Mouse (Mus musculus): ENCODE data around the gene Grhl3. TPM values are rescaled to one million over a fixed set of nuclear protein-coding genes. Genes with fewer than 3 reads are reported as not detected.
"Not testable (repeated sequence)": the region's sequence is repeated elsewhere in the genome, so short reads cannot be mapped to it uniquely, and the experiment has no call there.

The Grhl3 gene
- total RNA-seq (2021): under 1 TPM; 0.75 to 0.91 TPM

DNA sequence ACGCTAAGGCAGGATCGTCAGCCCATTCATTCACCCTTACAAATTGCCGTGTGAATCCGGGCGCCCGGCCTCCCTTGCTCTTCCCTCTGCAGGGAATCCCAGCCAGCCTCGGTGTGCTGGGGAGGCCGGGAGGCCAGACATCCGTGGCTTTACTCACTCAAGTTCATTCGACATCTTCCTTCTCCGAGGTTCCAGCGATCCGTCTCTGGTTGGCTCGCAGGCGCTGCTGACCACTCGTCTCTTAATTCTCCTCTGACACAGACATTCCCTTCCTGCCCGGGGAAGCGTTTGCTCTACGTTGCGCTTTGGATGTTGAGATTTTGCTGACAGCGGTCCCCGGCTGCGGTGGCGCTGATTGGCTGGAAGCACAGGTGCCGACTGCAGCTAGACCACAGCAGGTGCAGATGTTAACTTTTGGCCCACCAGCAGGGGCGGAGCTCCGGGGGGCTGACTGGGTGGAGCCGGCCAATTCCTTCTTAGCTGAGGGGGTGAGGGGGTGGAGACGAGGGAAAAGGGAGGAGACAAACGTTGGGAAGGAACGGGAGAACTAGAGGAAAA is at the start of gene Grhl3:
Gene Grhl3, minus strand, starts transcription at position 380 of the 558 bp plus-strand sequence.
- peak; percentile 11 for DNase-seq (ENCODE audit: extremely low spot score in 1 of 2, low spot score in 1 of 2)

DNA sequence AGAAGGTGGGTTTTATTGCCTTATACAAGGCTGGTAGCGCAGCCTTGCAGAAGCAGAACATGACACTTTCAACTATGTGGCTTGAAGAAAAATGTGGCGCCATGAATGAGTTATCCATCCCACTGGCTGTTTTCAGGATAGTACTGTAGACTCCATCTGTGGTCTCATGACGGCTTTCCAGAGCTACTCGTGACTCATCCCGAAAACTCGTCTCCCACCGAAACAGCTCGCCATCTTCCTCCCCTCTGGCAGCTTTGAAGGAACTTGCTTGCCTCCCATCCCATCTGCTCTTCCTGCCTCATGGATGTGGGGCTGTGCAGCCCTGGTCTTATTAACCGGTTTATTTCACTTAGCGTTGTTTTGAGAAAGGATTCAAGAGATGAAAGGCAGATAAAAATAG is 48.9 kb upstream of the Grhl3 start:
- DNase-seq (ENCODE audit: extremely low spot score in 1 of 2, low spot score in 1 of 2): no peak

DNA sequence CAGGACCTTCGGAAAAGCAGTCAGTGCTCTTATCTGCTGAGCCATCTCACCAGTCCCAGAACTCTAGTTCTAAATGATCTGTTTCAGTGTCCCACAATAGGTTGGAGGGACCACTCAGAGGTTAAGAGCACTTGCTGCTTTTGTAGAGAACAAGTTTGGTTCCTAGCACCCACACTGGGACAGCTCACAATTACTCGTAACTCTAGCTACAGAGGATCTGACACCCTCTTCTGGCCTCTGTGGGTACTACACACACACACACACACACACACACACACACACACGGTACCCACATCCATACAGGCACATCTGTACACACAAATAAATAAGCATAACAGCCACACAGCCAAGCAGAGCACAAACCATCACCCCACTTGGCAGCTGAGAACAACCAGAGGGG is 47.0 kb upstream of the Grhl3 start:
- no peak for DNase-seq (ENCODE audit: extremely low spot score in 1 of 2, low spot score in 1 of 2)

DNA sequence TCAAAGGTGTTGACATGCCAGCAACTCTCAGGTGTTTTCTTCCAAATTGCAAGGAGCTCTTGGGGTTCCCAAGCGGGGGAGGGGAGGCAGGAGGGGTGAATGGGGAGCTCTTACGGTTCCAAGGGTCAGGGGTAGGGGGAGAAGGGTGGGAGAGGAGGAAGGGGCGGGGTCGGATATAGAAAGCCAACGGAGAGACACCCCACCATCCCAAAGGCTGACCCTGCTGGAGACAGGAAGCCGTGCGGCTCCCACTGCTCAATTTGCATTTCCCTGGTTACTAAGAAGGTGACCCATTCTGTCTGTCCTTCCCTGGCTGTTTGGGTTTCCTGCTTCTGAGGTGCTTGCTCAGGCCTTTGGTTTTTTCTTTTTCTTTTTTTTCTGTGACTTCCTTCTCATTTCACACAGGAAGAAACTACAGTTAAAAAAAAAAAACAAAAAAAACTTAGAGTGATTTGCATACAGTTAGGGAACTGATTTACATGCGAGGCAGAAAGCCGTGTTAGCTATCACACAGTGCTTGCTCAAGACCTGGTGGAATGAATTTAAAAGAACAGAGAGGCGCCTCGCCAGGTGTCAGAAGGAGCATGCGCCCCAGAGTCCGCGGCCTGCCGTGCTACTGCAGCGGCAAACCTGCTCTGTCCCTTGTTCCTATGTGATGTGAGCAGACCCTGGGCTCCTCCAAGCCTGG is 44.5 kb upstream of the Grhl3 start:
- no peak for DNase-seq (ENCODE audit: extremely low spot score in 1 of 2, low spot score in 1 of 2)

DNA sequence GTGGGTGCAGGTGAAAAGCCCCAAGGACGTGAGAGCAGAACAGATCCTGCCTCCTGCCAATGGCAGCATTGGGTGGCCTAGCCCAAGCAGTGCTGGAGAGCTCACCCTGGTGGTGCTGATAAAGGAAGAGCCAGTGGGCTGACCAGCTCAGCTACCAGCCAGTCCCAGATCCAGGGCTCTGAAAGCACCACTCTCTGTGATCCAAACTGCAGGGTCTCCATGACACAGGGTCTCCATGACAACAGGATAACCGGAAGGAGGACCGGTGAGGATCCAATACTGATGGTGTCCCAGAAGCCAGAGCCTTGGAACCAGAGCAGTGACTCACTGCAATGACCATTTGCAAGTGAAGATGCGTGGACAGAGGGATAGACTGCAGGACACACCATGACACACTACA is 43.6 kb upstream of the Grhl3 start:
- DNase-seq (ENCODE audit: extremely low spot score in 1 of 2, low spot score in 1 of 2): no peak

DNA sequence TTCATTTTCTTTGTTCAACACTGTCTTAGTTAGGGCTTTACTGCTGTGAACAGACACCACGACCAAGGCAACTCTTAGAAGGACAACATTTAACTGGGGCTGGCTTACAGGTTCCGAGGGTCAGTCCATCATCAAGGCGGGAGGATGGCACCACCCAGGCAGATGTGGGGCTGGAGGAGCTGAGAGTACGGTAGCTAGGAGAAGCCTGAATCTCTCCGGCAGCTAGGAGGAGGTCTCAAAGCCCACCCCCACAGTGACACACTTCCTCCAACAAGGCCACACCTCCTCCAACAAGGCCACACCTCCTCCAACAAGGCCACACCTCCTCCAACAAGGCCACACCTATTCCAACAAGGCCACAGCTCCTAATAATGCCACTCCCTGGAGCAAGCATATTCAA is 41.9 kb upstream of the Grhl3 start:
- DNase-seq (ENCODE audit: extremely low spot score in 1 of 2, low spot score in 1 of 2): not testable (repeated sequence)

DNA sequence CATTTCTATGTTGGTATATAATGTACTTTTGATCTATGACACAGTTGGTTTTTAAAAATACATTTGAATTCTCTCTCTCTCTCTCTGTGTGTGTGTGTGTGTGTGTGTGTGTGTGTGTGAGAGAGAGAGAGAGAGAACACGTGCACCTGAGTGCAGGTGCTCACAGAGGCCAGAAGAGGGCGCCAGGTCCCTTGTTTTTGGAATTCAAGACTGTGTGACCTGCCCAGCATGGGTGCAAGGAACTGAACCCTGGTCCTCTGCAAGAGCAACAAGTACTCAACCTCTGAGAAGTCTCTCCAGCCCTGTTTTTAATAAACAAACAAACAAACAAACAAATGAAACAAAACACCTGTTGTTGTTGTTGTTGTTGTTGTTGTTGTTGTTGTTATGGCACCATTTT is 36.6 kb upstream of the Grhl3 start:
- DNase-seq (ENCODE audit: extremely low spot score in 1 of 2, low spot score in 1 of 2): no peak

DNA sequence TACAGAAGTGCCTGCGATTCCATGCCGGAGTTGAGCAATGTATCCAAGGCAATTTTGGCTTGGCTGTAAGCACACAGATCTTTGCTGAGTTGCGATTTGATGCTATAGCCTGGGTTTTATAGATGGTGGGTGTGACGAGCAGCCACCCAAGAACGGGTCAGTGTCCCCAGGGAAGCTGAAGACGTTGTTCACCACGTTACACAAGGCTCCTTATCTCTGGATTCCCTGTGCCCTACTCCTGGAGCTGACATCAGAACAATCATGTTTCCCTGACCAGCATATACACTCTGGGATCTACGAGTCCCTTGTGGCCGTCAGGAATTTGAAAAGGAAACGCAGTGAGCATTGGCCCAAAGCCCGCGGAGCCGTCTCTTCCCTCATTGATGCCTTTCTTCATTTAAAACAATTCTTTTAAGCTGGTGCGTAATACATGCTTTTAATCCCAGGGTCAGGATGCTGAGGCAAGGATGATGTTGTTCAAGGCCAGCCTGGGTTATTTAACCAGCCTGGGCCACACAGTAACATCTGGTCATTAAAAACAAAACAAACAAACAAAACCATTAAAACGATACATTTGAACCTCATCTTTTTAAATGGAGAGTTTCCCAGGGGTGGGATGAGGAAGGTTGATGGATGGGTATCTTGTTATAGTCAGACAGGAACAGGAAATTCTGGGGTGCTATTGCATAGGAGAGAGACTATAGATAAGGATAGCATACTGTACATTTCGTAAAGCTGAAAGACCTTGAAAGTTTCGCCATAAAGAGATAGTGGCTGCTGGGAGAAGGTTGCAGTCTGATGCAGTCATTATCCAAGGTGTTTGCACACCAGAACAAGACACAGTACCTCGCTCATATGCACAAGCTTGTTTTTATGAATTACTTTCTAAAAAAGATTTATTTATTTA is 34.8 kb upstream of the Grhl3 start:
- DNase-seq (ENCODE audit: extremely low spot score in 1 of 2, low spot score in 1 of 2): no peak

DNA sequence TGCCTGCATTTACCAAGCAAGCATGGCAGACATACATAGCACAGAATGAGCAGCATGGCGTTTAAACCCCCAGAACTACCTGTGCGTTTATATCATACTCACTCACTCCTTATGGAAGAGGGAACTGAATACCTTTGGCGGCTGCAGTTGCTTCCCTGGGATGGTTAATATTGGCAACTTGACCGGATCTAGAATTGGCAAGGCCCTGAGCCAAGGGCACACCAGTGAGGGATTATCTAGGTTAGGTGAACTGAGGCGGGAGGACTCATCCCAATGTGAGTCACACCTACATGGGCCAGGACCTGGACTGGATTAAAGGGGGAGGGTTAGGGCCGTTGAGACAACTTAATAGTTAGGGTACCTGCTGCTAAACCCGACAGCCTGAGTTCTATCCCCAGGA is 32.8 kb upstream of the Grhl3 start:
- no peak for DNase-seq (ENCODE audit: extremely low spot score in 1 of 2, low spot score in 1 of 2)

DNA sequence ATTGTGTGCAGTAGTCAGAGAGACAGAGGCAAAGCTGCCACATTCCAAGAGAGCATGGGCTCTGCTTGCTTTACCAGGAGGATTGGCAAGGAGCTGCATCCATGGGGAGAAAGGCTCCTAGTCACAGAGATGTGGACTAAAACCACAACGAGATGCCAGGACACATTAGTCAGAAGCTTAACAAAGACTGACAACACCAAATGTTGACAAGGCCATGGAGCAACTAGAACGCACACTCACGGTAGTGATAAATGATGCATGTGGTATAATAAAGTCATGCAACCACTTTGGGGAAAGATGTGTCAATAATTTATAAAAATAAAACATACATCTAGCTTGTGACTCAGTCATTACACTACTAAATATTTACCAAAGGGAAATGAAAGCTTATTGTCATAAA is 28.1 kb upstream of the Grhl3 start:
- DNase-seq (ENCODE audit: extremely low spot score in 1 of 2, low spot score in 1 of 2): no peak

DNA sequence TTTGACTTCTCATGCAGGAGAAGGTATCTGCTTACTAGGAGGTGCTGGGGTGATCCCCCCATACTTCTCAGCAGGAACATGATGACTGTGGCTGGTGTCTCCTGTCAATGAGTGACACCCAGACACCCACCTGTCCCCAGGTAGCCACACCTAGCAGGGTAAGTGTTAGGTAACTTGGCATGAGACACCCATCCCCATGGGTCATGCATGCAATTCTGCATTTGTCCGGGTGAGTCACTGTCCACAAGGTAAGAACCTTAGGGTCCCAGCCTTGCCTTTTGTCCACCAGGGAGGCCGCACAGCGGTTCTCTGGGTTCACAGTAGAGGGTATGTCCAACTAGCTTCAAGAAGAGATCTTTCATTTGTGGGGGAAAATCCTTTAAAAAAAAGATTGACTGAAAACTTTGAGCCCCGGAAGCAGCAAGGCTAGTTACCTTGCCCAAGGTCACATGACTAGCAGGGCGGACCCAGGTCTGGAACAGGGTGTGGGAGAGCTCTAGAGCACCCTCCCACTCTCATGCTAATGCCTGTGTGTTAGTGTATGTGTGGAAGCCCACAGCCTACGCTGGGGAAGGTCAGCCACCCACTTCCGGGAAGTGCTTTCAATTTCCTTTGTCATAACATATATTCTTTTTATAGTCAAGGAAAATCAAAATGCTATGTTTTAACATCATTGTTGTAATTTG is 26.2 kb upstream of the Grhl3 start:
- DNase-seq (ENCODE audit: extremely low spot score in 1 of 2, low spot score in 1 of 2): no peak

DNA sequence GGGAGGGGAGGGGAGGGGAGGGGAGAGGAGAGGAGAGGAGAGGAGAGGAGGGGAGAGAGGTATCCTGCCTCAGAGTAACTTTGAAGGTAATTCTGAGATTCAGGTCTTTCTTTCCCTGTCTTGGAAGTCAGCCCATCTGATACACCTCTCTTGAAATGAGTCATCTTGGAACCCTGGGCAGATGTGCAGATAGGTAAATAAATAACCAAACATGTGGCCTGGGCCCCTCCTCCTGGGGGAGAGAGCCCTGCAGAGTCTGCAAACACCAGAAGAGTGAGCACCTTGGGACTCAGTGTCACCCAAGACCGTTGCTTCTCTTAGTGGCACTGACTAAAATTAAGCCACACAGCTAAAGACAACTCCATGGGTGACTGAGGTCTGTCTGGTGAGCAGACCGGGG is 25.6 kb upstream of the Grhl3 start:
- DNase-seq (ENCODE audit: extremely low spot score in 1 of 2, low spot score in 1 of 2): no peak

DNA sequence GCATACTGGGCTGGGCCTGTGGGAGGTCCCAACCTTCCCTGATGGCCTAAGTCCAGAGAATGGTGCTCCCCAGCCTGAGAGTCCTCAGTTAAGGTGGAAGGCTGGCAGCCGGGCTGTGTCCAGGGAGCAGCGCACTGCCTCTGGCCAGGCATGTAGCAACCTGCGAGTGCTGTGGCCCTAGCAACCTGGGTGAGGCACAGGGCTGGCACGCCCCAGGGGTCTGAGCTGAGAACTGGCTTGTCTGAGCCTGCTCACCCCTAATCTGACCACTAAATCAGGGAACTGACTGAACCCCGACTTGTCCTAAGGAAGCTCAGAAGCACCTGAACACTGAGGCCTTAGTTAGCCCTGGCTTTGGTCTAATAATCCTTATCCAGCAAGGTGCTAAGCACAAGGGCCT is 24.1 kb upstream of the Grhl3 start:
- no peak for DNase-seq (ENCODE audit: extremely low spot score in 1 of 2, low spot score in 1 of 2)

DNA sequence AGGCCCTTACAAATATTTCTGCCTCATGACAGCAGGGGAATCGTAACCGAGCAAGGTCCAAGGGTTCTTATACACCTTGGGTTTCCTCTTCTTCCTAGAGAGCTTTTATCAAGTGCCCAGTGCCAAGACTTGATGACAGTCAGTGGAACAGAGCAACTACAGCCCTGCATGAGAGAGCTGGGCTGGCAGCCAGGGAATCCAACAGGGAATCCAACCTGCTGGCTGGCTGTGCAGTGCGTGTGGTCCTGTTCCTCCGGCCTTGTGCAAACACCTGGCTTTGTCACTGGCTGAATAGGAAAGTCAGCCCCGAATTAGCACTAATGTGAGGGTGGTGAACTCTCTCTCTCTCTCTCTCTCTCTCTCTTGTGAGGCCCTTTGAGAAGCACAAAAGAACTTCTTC is 22.5 kb upstream of the Grhl3 start:
- DNase-seq (ENCODE audit: extremely low spot score in 1 of 2, low spot score in 1 of 2): no peak

DNA sequence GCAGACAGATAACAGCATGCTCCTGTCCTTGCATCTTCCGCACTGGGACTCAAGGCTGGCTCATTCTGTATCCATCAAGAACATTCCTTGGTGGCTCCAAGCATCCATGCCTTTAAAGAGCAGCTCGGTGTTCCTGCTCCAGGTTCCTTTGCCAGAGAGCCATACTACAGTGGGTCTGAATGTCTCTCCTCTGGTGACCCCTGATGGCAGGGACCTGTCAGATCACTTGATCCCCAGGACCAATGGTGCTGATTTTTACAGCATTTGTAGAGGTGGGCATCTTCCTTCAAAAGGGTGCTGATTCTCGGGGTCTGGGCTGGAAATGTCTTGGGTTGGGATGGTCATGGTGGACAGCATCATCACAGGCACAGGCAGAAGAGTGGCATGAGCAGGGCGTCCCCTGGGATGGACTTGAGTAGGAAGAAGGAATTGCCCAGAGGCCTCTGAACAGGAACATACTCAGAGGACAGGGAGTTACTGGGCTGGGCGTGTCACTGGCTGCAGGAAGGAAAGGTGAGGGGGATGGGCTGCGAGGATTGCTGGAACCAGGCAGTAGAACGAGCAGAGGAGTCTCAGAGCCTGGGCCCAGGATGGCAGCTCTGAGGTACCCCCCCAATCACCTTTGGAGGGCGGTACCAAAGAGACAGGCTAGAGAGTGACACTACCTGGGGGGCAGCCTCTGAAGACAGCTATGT is 18.3 kb upstream of the Grhl3 start:
- no peak for DNase-seq (ENCODE audit: extremely low spot score in 1 of 2, low spot score in 1 of 2)

DNA sequence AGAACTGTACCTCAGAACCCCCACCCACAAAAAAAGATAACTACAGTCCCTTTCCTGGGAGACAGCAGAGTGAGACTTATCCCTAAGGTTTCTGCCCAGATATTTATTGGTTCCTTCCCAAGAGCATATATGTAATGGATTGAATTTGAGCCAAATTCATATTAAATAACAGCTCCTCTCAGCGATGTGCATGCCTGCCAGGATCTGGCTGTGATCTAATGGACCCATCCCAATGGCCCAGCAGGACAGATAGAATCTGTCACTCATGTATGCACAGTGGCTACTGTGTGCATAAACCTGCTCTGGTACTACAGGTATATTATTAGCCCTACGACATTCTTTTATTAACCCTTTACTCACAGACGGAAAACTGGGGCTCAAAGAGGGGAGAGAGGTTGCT is 17.7 kb upstream of the Grhl3 start:
- DNase-seq (ENCODE audit: extremely low spot score in 1 of 2, low spot score in 1 of 2): no peak

DNA sequence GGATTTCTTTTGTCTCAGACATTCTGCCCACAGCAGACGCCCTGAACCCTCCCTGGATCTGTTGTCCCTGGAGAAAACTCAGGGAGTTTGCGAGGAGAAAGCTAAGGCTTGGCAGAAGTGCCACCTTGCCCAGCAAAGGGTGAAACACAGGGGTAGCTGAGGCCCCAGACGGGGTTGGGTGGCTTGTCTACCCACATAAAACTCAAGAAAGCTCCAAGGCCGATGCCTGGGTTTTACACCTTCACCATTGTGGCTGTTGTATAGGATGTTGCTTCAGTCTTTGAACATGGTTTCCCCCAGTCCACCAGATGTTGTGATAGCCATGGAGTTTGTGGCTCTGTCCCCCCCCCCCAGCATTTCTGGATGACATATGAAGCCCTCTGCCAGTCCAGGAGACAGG is 11.4 kb upstream of the Grhl3 start:
- DNase-seq (ENCODE audit: extremely low spot score in 1 of 2, low spot score in 1 of 2): no peak

DNA sequence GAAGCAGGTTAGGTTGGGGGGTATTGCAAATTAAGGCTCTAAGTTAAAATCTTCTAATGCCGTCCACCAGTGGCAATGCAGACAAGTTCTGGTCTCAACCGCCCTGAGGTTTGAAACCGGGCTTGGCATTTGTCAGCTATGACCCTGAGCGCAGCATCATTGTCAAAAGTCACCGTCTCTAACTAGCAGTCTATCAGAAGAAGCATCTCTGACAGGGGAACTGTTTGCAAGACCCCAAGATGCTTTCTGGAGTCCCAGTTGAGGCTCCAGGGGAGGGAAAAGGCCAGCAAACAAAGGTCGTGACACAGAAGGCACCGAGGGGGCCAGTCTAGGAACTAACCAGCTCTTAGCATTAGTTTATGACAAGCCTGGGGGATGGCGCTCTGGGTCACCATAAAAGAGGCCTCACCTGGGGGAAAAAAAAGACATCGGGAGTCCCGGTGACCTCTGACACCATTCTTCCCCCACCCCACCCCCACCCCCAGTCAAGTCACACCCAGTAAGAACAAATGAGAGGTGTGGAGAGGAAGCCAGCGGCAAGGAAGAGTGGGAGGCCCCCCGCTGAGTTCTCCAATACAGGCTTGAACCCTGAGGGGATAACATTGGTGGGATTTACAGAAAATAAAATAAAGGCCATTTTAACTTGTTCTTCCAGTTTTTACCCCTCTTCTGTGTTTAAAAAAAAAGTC is 7.9 kb upstream of the Grhl3 start:
- DNase-seq (ENCODE audit: extremely low spot score in 1 of 2, low spot score in 1 of 2): no peak

DNA sequence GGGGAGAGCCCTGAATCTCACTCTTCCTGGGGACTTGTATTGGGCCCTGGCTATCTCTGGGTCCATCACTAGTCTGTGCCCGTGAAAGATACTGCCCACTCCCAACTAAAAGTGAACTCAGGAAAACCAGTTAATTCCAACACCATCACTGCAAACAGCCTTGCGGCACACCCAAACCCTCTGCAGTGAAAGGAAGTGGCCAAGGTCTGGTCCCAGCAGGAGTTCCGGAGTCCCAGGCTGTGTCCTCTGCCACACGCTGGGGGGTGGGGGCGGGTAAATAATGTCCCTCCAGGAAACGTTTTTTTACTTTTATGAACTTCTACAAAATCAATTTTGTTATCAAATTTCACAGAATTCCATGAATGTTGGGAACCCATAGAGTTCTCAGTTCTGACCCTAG is 6.3 kb upstream of the Grhl3 start:
- DNase-seq (ENCODE audit: extremely low spot score in 1 of 2, low spot score in 1 of 2): no peak

DNA sequence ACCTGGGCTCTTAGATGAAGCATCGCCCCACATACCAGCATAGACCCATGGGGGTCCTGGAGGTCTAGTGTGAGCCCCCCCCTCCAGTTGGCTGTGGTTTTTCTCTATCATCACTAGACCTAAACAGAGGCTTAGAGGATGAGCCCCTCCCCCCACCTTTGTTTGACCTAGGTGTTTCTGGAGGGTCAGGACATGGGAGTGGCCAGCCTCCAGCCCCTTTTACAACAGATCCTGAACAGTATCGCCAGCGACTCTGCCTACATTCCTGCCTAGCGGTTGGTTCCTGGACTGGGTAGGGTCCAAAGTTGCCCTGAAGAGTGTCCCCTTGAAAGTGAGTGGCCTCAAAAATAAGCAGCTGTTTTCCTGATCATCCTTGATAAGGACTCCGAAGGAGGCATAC is 5.1 kb upstream of the Grhl3 start:
- DNase-seq (ENCODE audit: extremely low spot score in 1 of 2, low spot score in 1 of 2): no peak

Data from layer of hippocampus, postnatal 25 days (tissue).